Mouse (Mus musculus) ES-Bruce4 (cell line): ENCODE data around the gene Mus81.

ENCODE experiments used
- CTCF ChIP-seq: IDR thresholded peaks from one replicate; pipeline ENCODE4 v1.8.1; 2011; ENCODE audit warnings: low read depth, low read length
- EP300 ChIP-seq: IDR thresholded peaks from 2 replicates; pipeline ENCODE4 v1.6.1; 2011; ENCODE audit warnings: low read depth, low read length; ENCODE audit not compliant: insufficient read depth
- POLR2A ChIP-seq: IDR thresholded peaks from one replicate; pipeline ENCODE4 v1.8.1; 2011; ENCODE audit warnings: low read length; ENCODE audit not compliant: insufficient read depth

DNA sequence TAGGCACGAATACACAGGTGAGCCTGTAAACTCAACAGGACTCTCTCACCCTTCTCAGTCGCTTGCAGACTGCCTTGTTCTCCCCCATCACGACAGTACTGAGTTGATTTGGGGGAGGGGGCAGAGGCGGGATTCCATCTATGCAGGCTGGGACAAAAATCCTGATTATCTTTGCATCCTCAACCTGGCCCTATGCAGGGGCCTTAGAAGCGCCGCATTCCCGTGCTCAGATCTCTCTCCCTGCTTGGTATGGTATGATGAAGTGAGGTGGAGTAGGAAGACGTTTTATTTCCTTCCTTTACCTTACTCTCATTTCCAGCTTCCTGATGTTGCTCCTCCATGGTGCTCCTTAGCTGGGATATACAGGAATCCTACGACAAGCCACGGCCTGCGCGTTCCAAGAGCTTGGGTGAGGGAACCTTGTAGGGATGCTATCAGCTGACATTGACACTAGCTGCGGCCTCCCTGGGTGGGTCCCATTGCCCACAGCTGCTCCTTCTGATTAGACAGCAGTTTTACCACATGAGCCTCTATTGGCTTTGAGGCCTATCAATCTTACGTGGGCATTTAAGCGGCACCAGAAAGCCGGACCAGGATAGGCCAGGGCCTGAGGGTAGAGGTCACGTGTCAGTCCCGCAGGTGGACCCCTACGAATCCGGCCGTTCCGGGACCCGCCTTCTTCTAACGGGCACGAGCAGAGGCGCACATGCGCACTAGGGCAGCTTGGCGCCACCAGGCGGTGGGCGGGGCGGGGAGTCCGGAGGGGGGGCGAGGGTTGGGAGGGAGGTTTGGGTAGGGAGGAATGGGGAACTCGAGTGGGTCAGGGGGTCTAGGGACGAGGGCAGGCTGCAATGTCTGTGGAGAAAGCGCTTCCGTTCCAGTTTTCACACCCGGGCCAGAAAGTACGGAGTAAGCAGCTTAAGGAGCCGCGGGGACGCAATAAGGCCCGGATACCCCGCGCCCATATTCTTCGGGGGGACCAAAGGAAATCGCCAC, 22.1 kb upstream of the Mus81 start, which contains the start of gene Snx32:
- TF ChIP-seq CTCF (no peak), EP300 (no peak), POLR2A (peak; percentile 41)
